12 mouse cellular contexts compared by ENCODE assay signal in the genomic region with DNA sequence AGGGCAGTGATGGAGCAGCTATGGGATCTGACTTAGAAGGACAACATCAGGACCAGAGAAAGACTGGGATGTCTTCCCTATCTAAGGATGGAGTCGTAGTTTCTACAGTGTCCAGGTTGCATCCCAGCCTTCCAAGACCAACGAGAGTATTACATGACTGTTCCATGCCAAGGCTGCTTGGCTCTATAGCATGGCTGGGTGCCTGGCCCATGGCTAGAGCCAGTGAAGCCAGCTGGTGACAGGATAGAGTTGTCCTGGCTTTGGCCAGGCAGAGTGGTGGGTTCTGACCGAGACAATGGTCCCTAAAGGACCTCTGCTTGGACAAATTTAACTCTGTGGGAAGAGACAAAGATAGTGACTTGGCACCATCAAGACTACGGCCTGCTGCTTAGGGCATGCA.
"Had no signal": no experiment of that assay in that cellular context is flagged by ENCODE, and none has a peak within 500 bp of the region (broad histone marks: within the 10 kb centered on the region; RNA-seq: fewer than 3 reads in every experiment).

No protein-coding gene starts in this region.

- H3K36me3 ChIP-seq: liver, embryonic 12.5 days; midbrain, embryonic 10.5 days; midbrain, embryonic 15.5 days; neural tube, embryonic 12.5 days had no signal

- DNase-seq: kidney, adult 8-10 months; layer of hippocampus, postnatal 36 days; lung, embryonic 14.5 days; lung, postnatal 10 days; lung, postnatal 4 days; thymus, adult 18-20 months; thymus, postnatal 14 days had no signal

- H3K4me2 ChIP-seq: liver, embryonic 12.5 days; lung, embryonic 14.5 days; midbrain, embryonic 15.5 days; neural tube, embryonic 12.5 days had no signal

- H3K9ac ChIP-seq: liver, embryonic 12.5 days; lung, embryonic 14.5 days; midbrain, embryonic 15.5 days; neural tube, embryonic 12.5 days had no signal

- H3K27ac ChIP-seq: kidney, postnatal 0 days; liver, embryonic 12.5 days; midbrain, embryonic 10.5 days; midbrain, embryonic 15.5 days; neural tube, embryonic 12.5 days had no signal

- ATAC-seq: liver, embryonic 12.5 days; midbrain, embryonic 15.5 days had no signal

- H3K4me1 ChIP-seq: liver, embryonic 12.5 days had no signal

- H3K9me3 ChIP-seq: liver, embryonic 12.5 days; midbrain, embryonic 10.5 days; midbrain, embryonic 15.5 days; neural tube, embryonic 12.5 days had no signal

- H3K4me3 ChIP-seq: liver, embryonic 12.5 days; midbrain, embryonic 10.5 days; midbrain, embryonic 15.5 days; neural tube, embryonic 12.5 days had no signal

- H3K27me3 ChIP-seq: liver, embryonic 12.5 days; neural tube, embryonic 12.5 days had no signal
